Mouse (Mus musculus): Measurements from ENCODE around the gene Nrp1.

DNA sequence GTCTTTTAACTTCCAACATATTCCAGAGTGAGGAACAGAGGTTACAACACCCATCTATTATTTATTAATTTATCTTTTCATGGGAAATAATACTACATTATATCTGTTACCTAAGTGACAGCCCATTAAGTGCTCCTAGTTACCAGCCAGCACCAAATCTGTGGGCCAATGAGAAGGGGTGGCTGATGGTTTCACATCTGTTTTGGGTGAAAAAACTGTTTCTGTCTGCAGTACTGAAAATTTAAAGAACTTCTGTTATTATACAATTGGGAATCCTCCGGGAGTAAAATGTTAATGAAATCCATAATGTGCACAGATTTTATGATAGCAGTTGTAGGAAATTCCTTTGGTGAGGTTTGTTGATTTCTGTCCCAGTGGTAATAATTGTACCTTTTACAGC lies 83.0 kb downstream of the Nrp1 start:
- TF ChIP-seq EP300 (IDR thresholded peaks at IDR 0.05; ENCODE audit: low read depth) (no peak), CTCF (IDR thresholded peaks at IDR 0.05; ENCODE audit: low read depth) (no peak)

Data from liver, postnatal 0 days (tissue).